In the genomic region with DNA sequence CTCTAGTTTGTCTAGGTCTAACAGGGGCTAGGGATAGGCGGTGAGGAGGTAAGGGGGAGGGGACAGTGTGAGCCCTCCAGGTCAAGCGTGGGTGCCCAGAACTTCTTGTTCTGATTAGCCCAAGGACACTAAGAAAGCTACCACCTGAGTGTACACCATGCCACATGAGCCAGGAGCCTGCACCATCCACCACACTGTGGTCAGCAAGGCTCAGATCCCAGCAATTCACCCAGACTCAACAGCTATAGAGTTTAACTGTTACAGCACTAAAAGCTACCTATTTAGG, we compare ENCODE assay signal across 16 mouse cellular contexts. TPM values are rescaled to one million over a fixed set of nuclear protein-coding genes. Genes with fewer than 3 reads are reported as not detected.
DNase-seq lines count a peak whose midpoint lies in the region; ATAC-seq and TF ChIP-seq lines count a peak whose summit lies in the region.
"Had no signal": no experiment of that assay in that cellular context is flagged by ENCODE, and none has a peak within 500 bp of the region (broad histone marks: within the 10 kb centered on the region; RNA-seq: fewer than 3 reads in every experiment).

No protein-coding gene starts in this region.

- no peaks in the 10 kb centered on the region for H3K36me3 ChIP-seq in heart, embryonic 16.5 days (ENCODE audit: control insufficient read depth, insufficient read depth)
- H3K36me3 ChIP-seq in thymus, adult 2 months (ENCODE audit: control insufficient read depth, insufficient read depth, low read length) = no peaks in the 10 kb centered on the region
- no peaks in the 10 kb centered on the region for H3K36me3 ChIP-seq in liver, embryonic 13.5 days
- no peaks in the 10 kb centered on the region for H3K36me3 ChIP-seq in stomach, postnatal 0 days (ENCODE audit: control insufficient read depth, insufficient read depth, low read length)
- H3K36me3 ChIP-seq in forebrain, postnatal 0 days (ENCODE audit: insufficient read depth) = no peaks in the 10 kb centered on the region
- H3K36me3 ChIP-seq in midbrain, postnatal 0 days (ENCODE audit: insufficient read depth, low read length) = no peaks in the 10 kb centered on the region
- H3K36me3 ChIP-seq: embryonic facial prominence, embryonic 15.5 days; forebrain, embryonic 15.5 days; hindbrain, embryonic 13.5 days; limb, embryonic 13.5 days had no signal

- no peak for TF ChIP-seq CTCF in thymus, adult 2 months (IDR thresholded peaks at IDR 0.05; ENCODE audit: borderline replicate concordance, control insufficient read depth, extremely low read depth, insufficient read depth, low read length, poor library complexity)
- TF ChIP-seq CTCF in stomach, postnatal 0 days (IDR thresholded peaks at IDR 0.05; ENCODE audit: low read depth) = no peak
- TF ChIP-seq CTCF in forebrain, postnatal 0 days (IDR thresholded peaks at IDR 0.05; ENCODE audit: low read depth) = no peak
- TF ChIP-seq CTCF in midbrain, postnatal 0 days (IDR thresholded peaks at IDR 0.05) = no peak

- H3K4me2 ChIP-seq in heart, embryonic 16.5 days (ENCODE audit: low read depth, low read length) = peak overlapping the region; percentile 55
- H3K4me2 ChIP-seq in liver, embryonic 13.5 days = peak overlapping the region; percentile 48
- peak overlapping the region; percentile 43 for H3K4me2 ChIP-seq in stomach, postnatal 0 days (replicated peaks; ENCODE audit: low read depth)
- H3K4me2 ChIP-seq in forebrain, postnatal 0 days (ENCODE audit: low read depth) = no peak overlapping the region
- no peak overlapping the region for H3K4me2 ChIP-seq in midbrain, postnatal 0 days (ENCODE audit: low read depth, low read length, poor library complexity, severe bottlenecking)
- H3K4me2 ChIP-seq: embryonic facial prominence, embryonic 15.5 days; forebrain, embryonic 15.5 days; hindbrain, embryonic 13.5 days; limb, embryonic 13.5 days had no signal

- 0 out of 2 replicates have a peak overlapping the region, but pooled peaks have one; percentile 19 for H3K4me3 ChIP-seq in heart, embryonic 16.5 days (ENCODE audit: low read length)
- H3K4me3 ChIP-seq in thymus, adult 2 months (ENCODE audit: control insufficient read depth, insufficient read depth, low read length) = peak overlapping the region; percentile 36
- H3K4me3 ChIP-seq in liver, embryonic 13.5 days (replicated peaks) = peak overlapping the region; percentile 14; the same call in 1 of the 2 replicates
- no peak overlapping the region for H3K4me3 ChIP-seq in stomach, postnatal 0 days (ENCODE audit: low read depth, low read length)
- no peak overlapping the region for H3K4me3 ChIP-seq in forebrain, postnatal 0 days (ENCODE audit: low read depth, low read length)
- H3K4me3 ChIP-seq in midbrain, postnatal 0 days (ENCODE audit: low read depth, low read length) = no peak overlapping the region
- H3K4me3 ChIP-seq: embryonic facial prominence, embryonic 15.5 days; forebrain, embryonic 15.5 days; hindbrain, embryonic 13.5 days; limb, embryonic 13.5 days had no signal

- no peaks in the 10 kb centered on the region for H3K27me3 ChIP-seq in heart, embryonic 16.5 days (ENCODE audit: control insufficient read depth, insufficient read depth, low read length)
- H3K27me3 ChIP-seq in thymus, adult 2 months (ENCODE audit: control insufficient read depth, insufficient read depth, low read length) = no peaks in the 10 kb centered on the region
- peaks cover 4% of the 10 kb centered on the region; the same call in 1 of the 2 replicates for H3K27me3 ChIP-seq in liver, embryonic 13.5 days
- H3K27me3 ChIP-seq in stomach, postnatal 0 days (ENCODE audit: control insufficient read depth, insufficient read depth, low read length) = no peaks in the 10 kb centered on the region
- H3K27me3 ChIP-seq in forebrain, postnatal 0 days (ENCODE audit: insufficient read depth, low read length) = no peaks in the 10 kb centered on the region
- no peaks in the 10 kb centered on the region for H3K27me3 ChIP-seq in midbrain, postnatal 0 days (ENCODE audit: insufficient read depth, low read length)
- H3K27me3 ChIP-seq: CH12.LX; embryonic facial prominence, embryonic 15.5 days; forebrain, embryonic 15.5 days had no signal

- no peak for TF ChIP-seq POLR2A in thymus, adult 2 months (IDR thresholded peaks at IDR 0.05; ENCODE audit: control insufficient read depth, extremely low read depth, insufficient read depth, low read length, poor library complexity)

- H3K27ac ChIP-seq in heart, embryonic 16.5 days (ENCODE audit: low read length) = no peak overlapping the region
- peak overlapping the region; percentile 39; the same call in 1 of the 2 replicates for H3K27ac ChIP-seq in thymus, adult 2 months (ENCODE audit: control insufficient read depth, insufficient read depth, low read length)
- H3K27ac ChIP-seq in liver, embryonic 13.5 days = no peak overlapping the region
- H3K27ac ChIP-seq in stomach, postnatal 0 days (replicated peaks) = peak overlapping the region; percentile 71
- H3K27ac ChIP-seq in forebrain, postnatal 0 days (ENCODE audit: low read depth, low read length) = no peak overlapping the region
- no peak overlapping the region for H3K27ac ChIP-seq in midbrain, postnatal 0 days (ENCODE audit: low read depth, low read length)
- H3K27ac ChIP-seq: embryonic facial prominence, embryonic 15.5 days; forebrain, embryonic 15.5 days; hindbrain, embryonic 13.5 days; limb, embryonic 13.5 days had no signal

- no peak for TF ChIP-seq EP300 in stomach, postnatal 0 days (optimal IDR thresholded peaks at IDR 0.05)

- no peak for DNase-seq in heart, adult 8-10 months (ENCODE audit: low spot score)
- no peak for DNase-seq in thymus, adult 2 months
- DNase-seq in thymus, adult 18-20 months = no peak
- DNase-seq in liver, embryonic 13.5 days = no peak
- no peak for DNase-seq in stomach, postnatal 0 days (ENCODE audit: low spot score)
- DNase-seq in forebrain, postnatal 0 days = no peak
- no peak for DNase-seq in midbrain, postnatal 0 days (ENCODE audit: low spot score)
- DNase-seq: cerebellum, adult 11-12 months; kidney, adult 8-10 months; right cerebral cortex, postnatal 14 days had no signal

- WGBS in heart, embryonic 16.5 days = 69% methylated on average over 2 of the region's 2 CpGs
- 28% methylated on average over 2 of the region's 2 CpGs for WGBS in thymus, adult 2 months
- WGBS in liver, embryonic 13.5 days (ENCODE audit: insufficient replicate concordance) = 30% methylated on average over 2 of the region's 2 CpGs
- 71% methylated on average over 2 of the region's 2 CpGs for WGBS in stomach, postnatal 0 days
- WGBS in forebrain, postnatal 0 days = 89% methylated on average over 2 of the region's 2 CpGs
- 79% methylated on average over 2 of the region's 2 CpGs for WGBS in midbrain, postnatal 0 days

- H3K9ac ChIP-seq in heart, embryonic 16.5 days (ENCODE audit: low read length) = no peak overlapping the region
- H3K9ac ChIP-seq in liver, embryonic 13.5 days = no peak overlapping the region
- H3K9ac ChIP-seq in stomach, postnatal 0 days (ENCODE audit: low read length) = no peak overlapping the region
- no peak overlapping the region for H3K9ac ChIP-seq in forebrain, postnatal 0 days
- H3K9ac ChIP-seq in midbrain, postnatal 0 days (replicated peaks; ENCODE audit: low read length, poor library complexity, severe bottlenecking) = no peak overlapping the region
- H3K9ac ChIP-seq: embryonic facial prominence, embryonic 15.5 days; forebrain, embryonic 15.5 days; hindbrain, embryonic 13.5 days; limb, embryonic 13.5 days had no signal

- no peaks in the 10 kb centered on the region for H3K9me3 ChIP-seq in heart, embryonic 16.5 days (replicated peaks; ENCODE audit: control insufficient read depth, low read length)
- no peaks in the 10 kb centered on the region for H3K9me3 ChIP-seq in liver, embryonic 13.5 days (replicated peaks)
- H3K9me3 ChIP-seq in stomach, postnatal 0 days (ENCODE audit: control insufficient read depth, low read length) = no peaks in the 10 kb centered on the region
- H3K9me3 ChIP-seq in forebrain, postnatal 0 days (ENCODE audit: low read length) = no peaks in the 10 kb centered on the region
- no peaks in the 10 kb centered on the region for H3K9me3 ChIP-seq in midbrain, postnatal 0 days (ENCODE audit: low read length)
- H3K9me3 ChIP-seq: embryonic facial prominence, embryonic 15.5 days; forebrain, embryonic 15.5 days; hindbrain, embryonic 13.5 days; limb, embryonic 13.5 days had no signal

- peaks cover 28% of the 10 kb centered on the region for H3K4me1 ChIP-seq in heart, embryonic 16.5 days (ENCODE audit: control insufficient read depth, insufficient read depth, low read length)
- H3K4me1 ChIP-seq in thymus, adult 2 months (replicated peaks; ENCODE audit: control insufficient read depth, insufficient read depth, low read length) = peaks cover 14% of the 10 kb centered on the region
- peaks cover 49% of the 10 kb centered on the region for H3K4me1 ChIP-seq in liver, embryonic 13.5 days (replicated peaks)
- H3K4me1 ChIP-seq in stomach, postnatal 0 days (replicated peaks; ENCODE audit: control insufficient read depth, insufficient read depth) = peaks cover 6% of the 10 kb centered on the region; the same call in 1 of the 2 replicates
- H3K4me1 ChIP-seq in forebrain, postnatal 0 days (ENCODE audit: insufficient read depth) = no peaks in the 10 kb centered on the region
- no peaks in the 10 kb centered on the region for H3K4me1 ChIP-seq in midbrain, postnatal 0 days (ENCODE audit: insufficient read depth, low read length)
- H3K4me1 ChIP-seq: forebrain, embryonic 15.5 days had no signal

- no peak for ATAC-seq in heart, embryonic 16.5 days (replicated peaks; ENCODE audit: extremely low read depth, insufficient read depth, low FRiP score)
- ATAC-seq in liver, embryonic 13.5 days (ENCODE audit: low read depth) = no peak
- ATAC-seq in stomach, postnatal 0 days (ENCODE audit: low FRiP score, low TSS enrichment) = no peak
- ATAC-seq in forebrain, postnatal 0 days = no peak
- ATAC-seq in midbrain, postnatal 0 days (ENCODE audit: low FRiP score) = no peak
- ATAC-seq: forebrain, embryonic 15.5 days had no signal

RNA-seq across cellular contexts. Expression of gene Dnmbp, which starts 22.6 kb away (rescaled TPM):
- 8.5 and 9.8 TPM in 2 replicates for polyA plus RNA-seq in heart, embryonic 16.5 days (2015; fragmentation: Nextera tagmentation; extraction: Ambion mirVana)
- total RNA-seq in heart, adult 8-10 months (2022) = 10 to 100 TPM in 1 of 4 experiments, 1 to 10 TPM in 3; 8.9 to 10.3 (median 9.2) TPM
- 12.7 and 13.0 TPM in 2 replicates for polyA plus RNA-seq in thymus, adult 2 months (2012; rRNA removed)
- 2.2 and 2.7 TPM in 2 replicates for polyA plus RNA-seq in liver, embryonic 13.5 days (2015; fragmentation: Nextera tagmentation; extraction: Ambion mirVana)
- polyA plus RNA-seq in stomach, postnatal 0 days (2015; fragmentation: Nextera tagmentation; extraction: Ambion mirVana) = 14.2 and 14.6 TPM in 2 replicates
- 8.2 and 12.7 TPM in 2 replicates for total RNA-seq in forebrain, postnatal 0 days (2014; rRNA removed)
- 3.3 and 5.2 TPM in 2 replicates for polyA plus RNA-seq in forebrain, postnatal 0 days (2015; fragmentation: Nextera tagmentation; extraction: Ambion mirVana)
- total RNA-seq in midbrain, postnatal 0 days (2014; rRNA removed) = 11.7 and 15.7 TPM in 2 replicates
- 5.6 and 5.9 TPM in 2 replicates for polyA plus RNA-seq in midbrain, postnatal 0 days (2015; fragmentation: Nextera tagmentation; extraction: Ambion mirVana)

Comparison
In these comparisons a context has a peak if more than half of its experiments do, and no peak if none do; other contexts are left out.
1. H3K27ac ChIP-seq: peak in thymus, adult 2 months (single experiment) and stomach, postnatal 0 days (single experiment); none in heart, embryonic 16.5 days (single experiment), liver, embryonic 13.5 days (single experiment), forebrain, postnatal 0 days (single experiment) and midbrain, postnatal 0 days (single experiment).
2. H3K4me2 ChIP-seq: peak in heart, embryonic 16.5 days (single experiment), liver, embryonic 13.5 days (single experiment) and stomach, postnatal 0 days (single experiment); none in forebrain, postnatal 0 days (single experiment) and midbrain, postnatal 0 days (single experiment).
3. H3K4me3 ChIP-seq: peak in heart, embryonic 16.5 days (single experiment), thymus, adult 2 months (single experiment) and liver, embryonic 13.5 days (single experiment); none in stomach, postnatal 0 days (single experiment), forebrain, postnatal 0 days (single experiment) and midbrain, postnatal 0 days (single experiment).